Mouse (Mus musculus) c-Kit-negative CD71-positive TER-119-positive erythroid progenitor cells, embryonic 14.5 days (primary cell): Measurements from ENCODE around the gene Tmem267.
A peak's percentile ranks its signal among the peaks of the same experiment; 100 is the strongest.
"Not testable (repeated sequence)": the region's sequence is repeated elsewhere in the genome, so short reads cannot be mapped to it uniquely, and the experiment has no call there.

Source experiments
- DNase-seq: peaks from one replicate; pipeline ENCODE4 v3.0.0-alpha.2; 2013; ENCODE audit warnings: low read depth, low spot score

Gene Tmem267

DNA sequence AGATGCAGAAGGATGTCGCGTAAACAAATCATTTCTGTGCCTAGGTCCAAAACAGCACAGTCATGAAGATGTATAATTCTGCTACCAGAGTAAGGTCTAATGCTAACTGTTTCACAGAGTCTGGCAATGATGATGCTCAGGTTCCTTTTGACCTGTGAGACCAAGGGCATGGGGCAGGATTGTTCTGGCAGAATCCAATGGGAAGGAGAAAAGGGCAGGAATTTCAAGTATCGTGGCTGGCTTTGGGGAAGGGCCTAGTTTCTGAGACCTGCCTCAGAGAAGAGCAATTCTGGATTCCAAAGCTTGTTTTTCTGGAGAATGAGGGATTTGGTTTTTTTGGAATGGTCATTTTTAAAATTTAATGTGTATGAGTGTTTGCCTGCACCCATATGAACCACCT, 131.0 kb downstream of the Tmem267 start:
- no peak for DNase-seq

DNA sequence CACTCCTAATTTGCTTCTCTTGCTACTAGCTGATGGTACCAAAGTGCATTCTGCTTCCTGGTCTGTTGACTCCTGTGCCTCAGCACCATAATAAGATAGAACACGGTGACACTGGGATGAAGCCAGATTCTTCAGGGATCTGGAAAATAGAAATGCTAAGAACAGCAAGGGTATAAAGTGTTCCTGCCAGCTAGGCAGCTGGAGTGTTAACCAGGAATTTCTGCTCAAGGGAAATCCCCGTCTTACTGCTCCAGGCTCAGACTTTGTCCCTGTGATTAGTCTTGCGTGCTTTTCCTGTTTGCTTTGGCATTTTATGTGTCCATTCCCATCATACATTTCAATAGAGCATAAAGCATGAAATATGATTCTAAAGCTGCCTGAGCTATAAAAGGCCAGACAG, 131.9 kb downstream of the Tmem267 start:
- no peak for DNase-seq

DNA sequence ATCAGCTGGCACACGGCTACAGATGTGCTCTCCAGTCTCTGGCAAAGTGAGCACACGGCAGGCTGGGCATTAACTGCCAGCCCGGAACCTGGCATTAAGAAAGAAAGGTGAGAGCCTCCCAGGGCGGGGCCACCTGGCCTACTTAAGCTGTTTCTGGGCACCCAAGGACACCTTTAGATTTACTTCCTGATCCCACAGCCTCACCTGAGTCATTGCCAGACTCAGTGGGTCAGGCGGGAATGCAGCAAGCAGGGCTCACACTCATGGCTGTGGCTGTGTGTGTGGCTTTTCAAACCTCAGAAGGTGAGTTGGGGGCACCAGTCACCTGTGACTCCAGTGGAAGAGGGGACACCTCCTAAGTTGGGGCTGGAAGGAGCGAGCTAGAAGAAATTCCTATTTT, 135.8 kb downstream of the Tmem267 start, which contains the start of gene Ccl28:
TSS of gene Ccl28 (plus strand) at position 186 of the 400 bp plus-strand sequence.
- no peak for DNase-seq

DNA sequence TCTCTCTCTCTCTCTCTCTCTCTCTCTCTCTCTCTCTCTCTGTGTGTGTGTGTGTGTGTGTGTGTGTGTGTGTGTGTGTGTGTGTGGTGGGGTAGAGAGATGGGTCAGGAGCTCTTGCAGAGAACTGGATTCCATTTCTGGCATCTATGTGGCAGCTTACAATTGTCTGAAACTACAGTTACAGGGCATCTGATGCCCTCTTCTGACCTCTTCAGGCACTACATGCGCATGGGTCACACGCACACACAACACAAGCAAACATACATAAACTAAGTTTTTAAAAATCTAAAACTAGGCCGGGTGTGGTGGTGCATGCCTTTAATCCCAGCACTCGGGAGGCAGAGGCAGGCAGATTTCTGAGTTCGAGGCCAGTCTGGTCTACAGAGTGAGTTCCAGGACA, 138.1 kb downstream of the Tmem267 start:
- not testable (repeated sequence) for DNase-seq

DNA sequence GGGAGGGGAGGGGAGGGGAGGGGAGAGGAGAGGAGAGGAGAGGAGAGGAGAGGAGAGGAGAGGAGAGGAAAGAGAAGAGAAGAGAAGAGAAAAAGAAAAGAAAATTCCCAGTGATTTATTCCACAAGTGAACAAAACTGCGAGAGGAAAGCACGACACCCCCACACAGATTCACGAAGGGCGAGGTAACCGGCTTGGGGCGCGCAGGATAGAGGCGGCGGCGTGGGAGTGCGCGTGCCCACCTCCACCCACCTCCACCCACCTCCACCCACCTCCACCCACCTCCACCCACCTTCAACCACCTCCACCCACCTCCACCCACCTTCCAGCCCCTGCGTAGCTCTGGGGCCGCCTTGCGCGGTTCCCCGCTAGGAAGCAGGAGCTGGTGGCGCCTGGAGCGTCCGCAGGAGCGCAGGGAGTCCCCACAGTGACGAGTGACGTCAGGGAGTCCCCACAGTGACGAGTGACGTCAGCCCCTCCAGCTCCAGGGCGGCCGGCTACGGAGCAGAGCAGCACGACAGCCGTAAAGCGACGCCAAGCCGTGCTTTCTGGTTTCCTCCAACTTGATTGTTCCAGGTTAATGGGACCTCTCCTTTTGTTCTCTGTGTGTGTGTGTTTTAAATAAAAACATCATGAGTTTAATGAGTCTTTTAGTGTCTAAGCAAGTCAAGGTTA, 143.8 kb downstream of the Tmem267 start:
- peak; percentile 34 for DNase-seq

DNA sequence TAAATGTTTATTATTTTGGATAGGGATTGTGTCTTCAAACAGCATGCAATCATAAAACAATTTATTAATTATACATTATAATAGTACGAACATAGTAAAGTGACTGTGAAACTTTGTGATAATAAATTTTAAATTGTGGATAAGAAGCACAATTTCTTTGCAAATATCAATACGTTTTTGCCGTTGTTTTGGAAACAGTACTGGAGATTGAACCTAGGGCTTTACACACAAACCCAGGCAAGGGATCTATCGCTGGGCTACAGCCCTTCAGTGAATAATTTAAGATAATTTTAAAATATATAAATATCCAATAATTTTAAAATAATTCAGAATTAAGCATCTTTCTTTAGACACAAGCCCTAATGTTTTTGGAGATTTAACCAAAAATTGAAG, 144.3 kb downstream of the Tmem267 start:
- no peak for DNase-seq

DNA sequence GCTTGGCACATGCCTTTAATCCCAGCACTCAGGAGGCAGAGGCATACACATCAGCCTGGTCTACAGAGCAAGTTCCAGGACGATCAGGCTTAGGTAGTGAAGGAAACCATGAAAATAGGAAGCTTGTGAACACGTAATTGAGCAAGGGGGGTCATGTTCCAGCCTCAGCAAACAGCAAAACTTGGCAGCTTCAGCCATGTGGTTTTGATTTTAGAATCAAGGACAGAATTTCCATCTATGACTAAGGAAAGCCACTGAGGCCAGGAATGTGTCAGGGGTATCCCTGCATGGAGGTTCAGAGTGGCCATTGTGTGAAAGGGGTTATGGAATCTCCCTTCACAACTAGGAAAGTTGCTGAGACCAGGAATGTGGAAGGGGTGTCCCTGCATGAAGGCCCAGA, 147.7 kb downstream of the Tmem267 start:
- no peak for DNase-seq

DNA sequence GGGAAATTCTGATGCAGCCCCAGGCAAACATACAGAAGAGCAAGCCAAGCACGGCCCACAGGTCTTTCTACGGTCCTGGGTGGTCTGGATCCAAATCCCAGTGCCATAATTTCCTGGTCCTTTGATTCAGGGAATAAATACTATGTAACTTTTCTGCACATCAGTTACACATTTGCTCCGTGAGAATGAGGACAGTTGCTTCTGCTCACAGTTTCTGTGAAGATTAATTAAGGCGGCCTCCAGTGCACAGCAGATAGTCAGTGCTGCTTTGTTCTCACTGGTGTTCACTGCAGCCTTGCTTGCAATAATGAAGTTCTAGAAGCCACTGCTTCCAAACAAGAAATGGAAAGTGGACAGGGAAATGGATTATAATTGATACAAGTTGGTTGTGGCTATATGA, 150.0 kb downstream of the Tmem267 start:
- DNase-seq: no peak

DNA sequence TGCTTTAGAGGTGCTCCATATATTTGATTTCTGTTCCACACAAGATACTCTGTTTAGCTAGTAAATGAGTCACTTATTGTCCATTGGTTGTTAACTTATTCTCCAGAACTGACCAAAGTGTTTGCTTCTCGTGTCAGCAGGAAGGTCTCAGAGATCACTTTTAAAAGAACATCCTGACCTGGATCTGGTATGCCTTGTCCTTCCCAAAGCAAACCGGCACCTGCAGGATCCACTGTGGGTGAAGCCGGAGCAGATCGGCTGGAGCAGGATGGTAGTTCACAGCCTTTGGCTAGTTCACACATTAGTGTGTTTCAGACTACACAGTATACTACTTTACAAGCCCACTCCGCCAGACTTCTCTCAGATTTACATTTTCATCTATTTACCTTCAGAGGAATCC, 150.6 kb downstream of the Tmem267 start:
- no peak for DNase-seq

DNA sequence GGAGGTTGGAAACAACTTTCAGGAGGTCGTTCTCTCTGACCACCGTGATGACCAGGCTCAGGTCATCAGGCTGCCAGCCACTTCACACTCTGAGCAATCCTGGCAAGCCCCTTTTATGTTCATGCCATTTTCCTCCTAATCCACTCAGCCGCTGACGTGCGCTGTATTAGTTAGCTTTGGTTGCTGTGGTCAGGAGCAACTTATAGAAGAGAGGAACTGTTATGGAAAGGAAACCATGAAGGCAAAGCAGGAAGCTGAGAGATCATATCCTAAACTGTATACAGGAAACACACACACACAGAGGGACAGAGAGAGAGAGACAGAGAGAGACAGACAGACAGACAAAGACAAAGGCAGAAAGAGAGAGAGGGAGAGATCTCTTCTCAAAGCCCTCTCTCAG, 151.5 kb downstream of the Tmem267 start:
- DNase-seq: no peak

DNA sequence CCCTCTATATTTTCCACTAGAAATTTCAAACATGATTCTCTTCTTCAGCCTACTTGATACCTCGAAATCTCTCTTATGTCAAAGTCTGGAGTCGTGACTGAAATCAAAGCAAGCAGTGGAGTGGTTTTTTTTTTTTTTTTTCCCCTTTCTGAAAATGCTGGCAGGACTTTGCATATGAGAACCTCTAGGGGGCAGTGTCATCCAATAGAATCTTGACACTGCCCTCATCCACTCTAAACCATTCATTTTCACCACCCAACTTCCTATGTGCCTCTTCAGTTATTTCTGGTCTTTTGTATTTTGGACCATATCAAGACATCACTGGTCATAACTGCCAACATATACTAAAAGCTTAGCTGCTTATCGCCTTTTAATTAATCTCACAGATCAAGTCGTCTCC, 152.7 kb downstream of the Tmem267 start:
- DNase-seq: no peak

DNA sequence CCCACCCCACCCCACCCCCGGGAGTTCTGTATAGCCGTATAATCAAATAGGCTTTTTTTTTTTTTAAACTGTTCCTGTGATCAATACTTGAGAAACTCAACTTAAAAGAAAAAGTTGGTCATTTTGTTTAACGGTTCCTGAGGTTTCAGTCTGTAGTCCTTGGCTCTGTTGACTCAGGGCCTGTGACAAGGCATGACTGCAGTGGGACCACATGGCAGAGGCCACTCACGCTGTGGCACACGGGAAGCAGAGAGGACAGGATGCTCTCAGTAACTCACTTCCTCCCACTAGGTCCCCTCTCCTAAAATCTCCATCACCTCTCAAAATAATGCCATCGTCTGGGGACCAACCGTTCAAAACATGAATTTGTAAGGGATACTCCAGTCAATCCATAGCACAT, 153.3 kb downstream of the Tmem267 start:
- no peak for DNase-seq

DNA sequence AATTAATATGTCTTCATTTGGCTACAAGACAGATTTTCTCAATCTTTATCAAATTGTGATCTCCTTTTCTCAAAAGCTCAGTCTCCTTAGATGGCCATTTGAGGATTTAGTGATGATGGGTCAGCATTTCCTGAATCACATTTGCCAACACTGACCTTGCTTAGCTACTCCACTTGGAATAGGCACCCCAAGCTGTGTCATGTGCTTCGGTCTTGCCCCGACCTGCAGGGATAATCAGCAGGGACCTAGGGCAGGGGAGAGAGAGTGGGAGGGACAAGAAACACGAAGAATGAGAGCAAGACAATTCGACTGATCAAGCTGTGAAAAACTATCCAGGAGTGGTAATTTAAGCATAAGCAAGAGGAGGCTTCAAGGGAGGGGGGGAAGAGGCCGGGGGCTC, 156.9 kb downstream of the Tmem267 start:
- DNase-seq: no peak

DNA sequence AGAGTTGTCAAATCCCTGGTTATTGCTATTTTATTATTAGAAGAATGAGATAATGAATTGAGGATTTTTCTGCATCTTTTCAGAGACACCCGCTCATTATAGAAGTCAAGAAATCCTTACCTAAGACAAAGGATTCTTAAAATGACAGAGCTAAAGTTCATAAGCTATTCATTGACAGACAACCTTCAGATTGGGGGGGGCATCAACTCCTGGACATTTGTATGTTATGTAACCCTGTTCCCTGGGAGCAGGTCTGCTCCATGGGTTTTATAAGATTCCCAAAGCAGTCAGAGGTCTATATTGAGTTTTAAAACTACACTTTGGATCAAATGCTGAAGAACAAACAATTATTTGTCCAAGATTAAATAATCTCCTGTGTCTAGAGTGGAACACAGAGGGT, 158.7 kb downstream of the Tmem267 start:
- no peak for DNase-seq

DNA sequence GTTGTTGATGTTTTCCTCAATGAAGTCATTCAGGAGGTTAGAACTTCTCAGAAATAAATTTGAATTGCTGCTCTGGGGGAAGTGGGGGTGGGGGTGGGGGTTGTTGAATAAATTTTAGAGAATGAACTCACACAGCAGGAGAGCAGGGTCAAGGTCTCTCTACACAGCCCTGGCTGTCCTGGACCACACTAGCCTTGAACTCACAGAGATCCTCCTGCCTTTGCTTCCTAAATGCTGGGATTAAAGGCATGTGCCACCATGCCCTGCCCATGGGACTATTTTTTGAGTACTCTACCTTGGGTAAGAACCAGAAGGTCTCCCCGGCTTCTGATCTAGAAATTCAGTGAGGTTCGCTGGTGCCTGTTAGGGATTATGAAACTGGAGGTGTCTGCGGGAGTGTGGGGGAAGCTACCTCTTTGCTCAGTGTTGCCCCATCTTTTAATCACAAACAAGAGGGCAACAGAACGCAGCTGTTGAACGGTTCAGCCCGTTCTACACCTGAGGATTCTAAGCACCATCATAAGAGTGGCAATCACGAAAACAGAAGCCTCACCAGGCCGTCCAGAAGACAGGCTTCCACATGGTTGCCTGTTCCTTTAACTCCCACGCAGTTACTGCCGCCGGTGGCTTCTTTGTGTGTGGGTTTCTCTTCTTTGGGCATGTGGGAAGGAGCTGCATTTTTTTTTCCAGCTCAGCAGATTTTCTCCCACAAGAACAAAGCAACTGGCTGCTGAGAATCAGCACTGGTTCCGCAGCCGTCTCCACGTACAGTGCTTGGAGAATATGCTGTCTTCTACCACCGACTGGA, 161.3 kb downstream of the Tmem267 start:
- no peak for DNase-seq

DNA sequence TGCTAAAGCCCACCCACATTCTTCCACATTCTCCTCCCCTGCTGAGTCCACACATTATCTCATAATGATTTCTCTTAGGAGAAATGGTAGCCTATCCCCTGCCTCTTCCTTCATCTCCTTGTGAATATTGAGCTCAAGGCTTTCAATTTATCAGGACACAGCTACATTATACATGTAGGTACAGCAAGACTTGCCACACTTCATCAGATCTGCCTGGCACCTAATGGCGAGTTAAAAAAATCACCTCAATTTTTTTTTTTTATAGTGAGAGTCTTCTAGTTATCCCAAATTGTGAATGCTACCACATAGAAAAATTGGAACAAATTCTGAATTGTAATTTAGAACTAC, 161.8 kb downstream of the Tmem267 start:
- no peak for DNase-seq

DNA sequence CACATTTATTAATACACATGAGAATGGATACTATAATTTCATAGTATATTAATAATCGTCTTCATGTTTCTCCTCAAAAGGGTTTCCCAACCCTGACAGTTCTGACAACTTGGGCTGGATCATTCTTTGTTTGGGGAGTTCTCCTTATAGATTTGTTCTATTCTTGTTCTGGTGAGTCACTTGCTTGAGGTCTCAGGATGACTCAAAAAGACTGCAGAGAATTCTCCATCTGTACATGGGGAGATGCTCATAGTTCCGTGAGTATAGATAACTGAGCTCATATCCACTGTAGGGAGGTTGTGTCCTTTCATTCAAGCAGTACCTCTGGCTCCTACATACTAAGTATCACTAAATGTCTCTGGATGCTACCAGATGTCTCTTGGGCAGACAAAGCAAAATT, 166.9 kb downstream of the Tmem267 start:
- DNase-seq: no peak

DNA sequence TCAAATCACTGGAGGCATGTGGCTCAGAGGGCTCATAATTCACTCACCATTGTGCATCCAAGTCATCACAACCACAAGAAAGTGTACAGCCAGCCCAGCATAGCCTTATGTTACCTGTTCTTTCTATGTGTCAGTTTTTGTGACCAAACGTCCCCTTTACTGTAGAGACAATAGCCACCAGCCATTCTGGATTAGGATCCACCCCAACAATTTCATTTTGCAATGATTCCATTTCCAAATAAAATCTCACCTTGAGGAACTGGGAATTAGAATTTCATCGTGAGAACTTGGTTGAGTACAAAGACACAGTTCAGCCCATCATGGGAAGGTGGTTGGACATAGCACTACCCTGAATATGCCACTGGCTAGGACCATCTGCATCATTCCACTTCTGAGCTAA, 168.4 kb downstream of the Tmem267 start:
- no peak for DNase-seq

DNA sequence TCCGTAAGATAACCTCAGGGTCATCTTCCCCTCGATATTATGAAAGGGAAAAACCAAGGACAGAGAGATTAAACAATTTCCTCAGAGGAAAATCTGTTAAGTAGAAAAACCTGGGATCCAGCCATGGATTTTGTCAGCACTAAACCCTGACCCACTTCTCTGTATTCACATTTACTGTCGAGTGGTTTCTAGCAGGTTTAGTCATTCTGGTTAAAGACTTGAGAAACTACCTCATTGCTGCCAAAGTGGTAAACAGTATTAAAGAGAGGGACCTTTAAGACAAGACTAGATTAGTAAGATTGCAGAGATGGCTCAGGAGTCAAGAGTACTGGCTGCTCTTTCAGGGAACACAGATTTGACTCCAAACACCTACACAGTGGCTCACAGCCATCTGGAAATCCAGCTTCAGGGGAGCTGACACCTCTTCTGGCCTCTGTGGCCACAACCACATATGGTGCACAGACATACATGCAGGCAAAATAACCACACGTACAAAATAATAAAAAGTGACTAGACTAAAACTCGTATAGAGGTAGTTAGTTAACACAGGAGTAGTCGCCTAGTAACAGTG, 169.1 kb downstream of the Tmem267 start:
- no peak for DNase-seq
